Comparison of ENCODE assay signal across 22 mouse cellular contexts in the genomic region with DNA sequence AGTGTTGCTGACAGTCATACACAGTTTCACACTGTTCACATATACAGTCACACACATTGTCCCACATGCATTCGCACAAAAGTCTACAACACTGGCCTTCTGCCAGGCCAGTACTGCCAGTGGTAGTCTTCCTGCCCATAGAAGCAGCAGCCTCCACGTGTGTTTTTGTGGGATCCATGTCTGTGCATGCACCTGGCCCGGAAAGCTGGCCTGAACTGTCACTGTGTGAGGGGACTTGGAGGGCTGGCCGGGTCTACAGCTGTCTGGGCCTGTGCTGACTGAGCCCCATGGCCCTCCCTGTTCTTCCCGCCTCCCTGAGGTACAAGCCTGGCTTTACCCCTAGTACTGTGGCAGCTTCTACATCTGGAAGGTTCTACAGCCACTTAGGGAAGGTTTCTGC. TPM values are rescaled to one million over a fixed set of nuclear protein-coding genes. Genes with fewer than 3 reads are reported as not detected.
DNase-seq lines count a peak whose midpoint lies in the region; ATAC-seq and TF ChIP-seq lines count a peak whose summit lies in the region.
"Had no signal": no experiment of that assay in that cellular context is flagged by ENCODE, and none has a peak within 500 bp of the region (broad histone marks: within the 10 kb centered on the region; RNA-seq: fewer than 3 reads in every experiment).

No protein-coding gene starts in this region.

- no peak for TF ChIP-seq EP300 in stomach, postnatal 0 days (optimal IDR thresholded peaks at IDR 0.05)
- no peak for TF ChIP-seq EP300 in lung, postnatal 0 days (IDR thresholded peaks at IDR 0.05)

- no peak overlapping the region for H3K4me2 ChIP-seq in heart, embryonic 11.5 days
- no peak overlapping the region for H3K4me2 ChIP-seq in embryonic facial prominence, embryonic 14.5 days (ENCODE audit: low read depth, low read length)
- H3K4me2 ChIP-seq in stomach, postnatal 0 days (replicated peaks; ENCODE audit: low read depth) = no peak overlapping the region
- no peak overlapping the region for H3K4me2 ChIP-seq in lung, postnatal 0 days (replicated peaks; ENCODE audit: low read depth, low read length)
- H3K4me2 ChIP-seq: limb, embryonic 15.5 days; neural tube, embryonic 15.5 days had no signal

- 0 out of 2 replicates have a peak overlapping the region, but pooled peaks have one; percentile 34 for H3K9ac ChIP-seq in heart, embryonic 11.5 days (ENCODE audit: low read depth, low read length)
- H3K9ac ChIP-seq in embryonic facial prominence, embryonic 14.5 days (ENCODE audit: low read depth, low read length) = no peak overlapping the region
- no peak overlapping the region for H3K9ac ChIP-seq in stomach, postnatal 0 days (ENCODE audit: low read length)
- H3K9ac ChIP-seq in lung, postnatal 0 days (replicated peaks; ENCODE audit: low read depth) = no peak overlapping the region
- H3K9ac ChIP-seq: limb, embryonic 15.5 days; neural tube, embryonic 15.5 days had no signal

- no peak overlapping the region for H3K4me3 ChIP-seq in heart, embryonic 11.5 days (ENCODE audit: low read depth, low read length)
- peak overlapping the region; percentile 62 for H3K4me3 ChIP-seq in testis, adult 2 months (ENCODE audit: control insufficient read depth, low read depth, low read length)
- no peak overlapping the region for H3K4me3 ChIP-seq in embryonic facial prominence, embryonic 14.5 days (ENCODE audit: low read depth, low read length)
- H3K4me3 ChIP-seq in stomach, postnatal 0 days (ENCODE audit: low read depth, low read length) = no peak overlapping the region
- H3K4me3 ChIP-seq in lung, postnatal 0 days (ENCODE audit: low read depth, low read length) = no peak overlapping the region
- H3K4me3 ChIP-seq: heart, adult 2 months; limb, embryonic 15.5 days; neural tube, embryonic 15.5 days had no signal

- no peaks in the 10 kb centered on the region for H3K4me1 ChIP-seq in heart, embryonic 11.5 days (ENCODE audit: control insufficient read depth, insufficient read depth, low read length)
- H3K4me1 ChIP-seq in testis, adult 2 months (ENCODE audit: control insufficient read depth, insufficient read depth, low read length) = no peaks in the 10 kb centered on the region
- H3K4me1 ChIP-seq in embryonic facial prominence, embryonic 14.5 days (ENCODE audit: control insufficient read depth, insufficient read depth, low read length) = no peaks in the 10 kb centered on the region
- H3K4me1 ChIP-seq in stomach, postnatal 0 days (replicated peaks; ENCODE audit: control insufficient read depth, insufficient read depth) = no peaks in the 10 kb centered on the region
- H3K4me1 ChIP-seq in lung, postnatal 0 days (ENCODE audit: insufficient read depth, low read depth, low read length) = no peaks in the 10 kb centered on the region
- H3K4me1 ChIP-seq: neural tube, embryonic 15.5 days had no signal

- no peaks in the 10 kb centered on the region for H3K9me3 ChIP-seq in heart, embryonic 11.5 days (replicated peaks; ENCODE audit: control insufficient read depth, low read length)
- no peaks in the 10 kb centered on the region for H3K9me3 ChIP-seq in embryonic facial prominence, embryonic 14.5 days (ENCODE audit: control insufficient read depth, low read length)
- H3K9me3 ChIP-seq in stomach, postnatal 0 days (ENCODE audit: control insufficient read depth, low read length) = no peaks in the 10 kb centered on the region
- no peaks in the 10 kb centered on the region for H3K9me3 ChIP-seq in lung, postnatal 0 days (ENCODE audit: low read length)
- H3K9me3 ChIP-seq: limb, embryonic 15.5 days; neural tube, embryonic 15.5 days had no signal

- no peak for TF ChIP-seq POLR2A in testis, adult 2 months (IDR thresholded peaks at IDR 0.05; ENCODE audit: control insufficient read depth, low read depth, low read length)

- H3K36me3 ChIP-seq in heart, embryonic 11.5 days (ENCODE audit: control insufficient read depth, insufficient read depth, low read length) = no peaks in the 10 kb centered on the region
- no peaks in the 10 kb centered on the region for H3K36me3 ChIP-seq in testis, adult 2 months (ENCODE audit: control insufficient read depth, insufficient read depth, low read length)
- H3K36me3 ChIP-seq in embryonic facial prominence, embryonic 14.5 days (ENCODE audit: control insufficient read depth, insufficient read depth, low read length) = no peaks in the 10 kb centered on the region
- no peaks in the 10 kb centered on the region for H3K36me3 ChIP-seq in stomach, postnatal 0 days (ENCODE audit: control insufficient read depth, insufficient read depth, low read length)
- H3K36me3 ChIP-seq in lung, postnatal 0 days (ENCODE audit: insufficient read depth, low read length) = no peaks in the 10 kb centered on the region
- H3K36me3 ChIP-seq: limb, embryonic 15.5 days; neural tube, embryonic 15.5 days had no signal

- WGBS in heart, embryonic 11.5 days (ENCODE audit: insufficient replicate concordance) = 73% methylated on average over 5 of the region's 5 CpGs
- WGBS in embryonic facial prominence, embryonic 14.5 days = 67% methylated on average over 5 of the region's 5 CpGs
- 59% methylated on average over 5 of the region's 5 CpGs for WGBS in stomach, postnatal 0 days
- WGBS in lung, postnatal 0 days = 72% methylated on average over 5 of the region's 5 CpGs

- no peak for TF ChIP-seq CTCF in testis, adult 2 months (IDR thresholded peaks at IDR 0.05; ENCODE audit: control insufficient read depth, insufficient read depth, insufficient replicate concordance, low read depth, low read length)
- no peak for TF ChIP-seq CTCF in stomach, postnatal 0 days (IDR thresholded peaks at IDR 0.05; ENCODE audit: low read depth)
- TF ChIP-seq CTCF in lung, postnatal 0 days (IDR thresholded peaks at IDR 0.05) = no peak

- DNase-seq in heart, adult 8-10 months (ENCODE audit: low spot score) = no peak
- no peak for DNase-seq in testis, postnatal 10 days (ENCODE audit: low spot score)
- no peak for DNase-seq in embryonic facial prominence, embryonic 14.5 days (ENCODE audit: low spot score)
- no peak for DNase-seq in stomach, postnatal 0 days (ENCODE audit: low spot score)
- no peak for DNase-seq in lung, postnatal 0 days (ENCODE audit: low spot score)
- DNase-seq in left cerebral cortex, adult 11 months (ENCODE audit: low spot score) = no peak
- DNase-seq: cerebellum, postnatal 14 days; gastrocnemius, postnatal 10 days; kidney, adult 9 months; kidney, postnatal 36 days; layer of hippocampus, adult 9-11 months; right cerebral cortex, postnatal 25 days had no signal

- ATAC-seq in heart, embryonic 11.5 days (replicated peaks; ENCODE audit: insufficient number of reproducible peaks, low FRiP score, low TSS enrichment) = no peak
- peak; percentile 41; the same call in 1 of the 2 replicates for ATAC-seq in embryonic facial prominence, embryonic 14.5 days (ENCODE audit: low read depth)
- 0 out of 2 replicates have a peak, but pooled peaks have one; percentile 20 for ATAC-seq in stomach, postnatal 0 days (ENCODE audit: low FRiP score, low TSS enrichment)
- ATAC-seq in lung, postnatal 0 days = no peak

- H3K27ac ChIP-seq in heart, embryonic 11.5 days (ENCODE audit: low read depth, low read length) = no peak overlapping the region
- no peak overlapping the region for H3K27ac ChIP-seq in testis, adult 2 months (ENCODE audit: control insufficient read depth, insufficient read depth, low read depth, low read length)
- H3K27ac ChIP-seq in embryonic facial prominence, embryonic 14.5 days (replicated peaks; ENCODE audit: low read depth, low read length) = no peak overlapping the region
- H3K27ac ChIP-seq in stomach, postnatal 0 days (replicated peaks) = peak overlapping the region; percentile 58
- no peak overlapping the region for H3K27ac ChIP-seq in lung, postnatal 0 days (ENCODE audit: low read length)
- H3K27ac ChIP-seq: heart, adult 2 months; limb, embryonic 15.5 days; neural tube, embryonic 15.5 days had no signal

- peaks cover 34% of the 10 kb centered on the region for H3K27me3 ChIP-seq in heart, embryonic 11.5 days (ENCODE audit: control insufficient read depth, insufficient read depth, low read length)
- no peaks in the 10 kb centered on the region for H3K27me3 ChIP-seq in testis, adult 2 months (ENCODE audit: control insufficient read depth, insufficient read depth, low read length)
- no peaks in the 10 kb centered on the region for H3K27me3 ChIP-seq in embryonic facial prominence, embryonic 14.5 days (replicated peaks; ENCODE audit: control insufficient read depth, insufficient read depth, low read length)
- H3K27me3 ChIP-seq in stomach, postnatal 0 days (ENCODE audit: control insufficient read depth, insufficient read depth, low read length) = no peaks in the 10 kb centered on the region
- H3K27me3 ChIP-seq in lung, postnatal 0 days (replicated peaks; ENCODE audit: insufficient read depth, low read length) = no peaks in the 10 kb centered on the region
- H3K27me3 ChIP-seq: limb, embryonic 15.5 days; neural tube, embryonic 15.5 days had no signal

RNA-seq across cellular contexts. Expression of a gene that starts 7.6 kb away (rescaled TPM):
- 0.21 and 0.29 TPM in 2 replicates for polyA plus RNA-seq in heart, embryonic 11.5 days (2014; fragmentation: Nextera tagmentation; extraction: Ambion mirVana)
- total RNA-seq in heart, adult 8-10 months (2022) = not detected
- polyA plus RNA-seq in testis, adult 2 months (2012; rRNA removed) = 108 and 114 TPM in 2 replicates
- polyA plus RNA-seq in embryonic facial prominence, embryonic 14.5 days (2014; fragmentation: Nextera tagmentation; extraction: Ambion mirVana) = 0.48 and 2.4 TPM in 2 replicates
- polyA plus RNA-seq in stomach, postnatal 0 days (2015; fragmentation: Nextera tagmentation; extraction: Ambion mirVana) = 0.11 and 0.17 TPM in 2 replicates
- 5.6 and 7.3 TPM in 2 replicates for polyA plus RNA-seq in lung, postnatal 0 days (2015; fragmentation: Nextera tagmentation; extraction: Ambion mirVana)
- total RNA-seq: gastrocnemius, postnatal 10 days; heart, adult 2 months; monocyte, adult 5-6 weeks had no signal

RNA-seq across cellular contexts. Expression of a gene that starts 21.4 kb away (rescaled TPM):
- polyA plus RNA-seq in heart, embryonic 11.5 days (2014; fragmentation: Nextera tagmentation; extraction: Ambion mirVana) = 1.0 and 1.4 TPM in 2 replicates
- total RNA-seq in heart, adult 8-10 months (2022) = 1 to 10 TPM in 2 of 4 experiments, under 1 TPM in 2; 0.25 to 1.8 (median 0.95) TPM
- polyA plus RNA-seq in testis, adult 2 months (2012; rRNA removed) = 6.9 and 7.0 TPM in 2 replicates
- 1.5 and 2.4 TPM in 2 replicates for polyA plus RNA-seq in embryonic facial prominence, embryonic 14.5 days (2014; fragmentation: Nextera tagmentation; extraction: Ambion mirVana)
- 0.85 and 1.1 TPM in 2 replicates for polyA plus RNA-seq in stomach, postnatal 0 days (2015; fragmentation: Nextera tagmentation; extraction: Ambion mirVana)
- polyA plus RNA-seq in lung, postnatal 0 days (2015; fragmentation: Nextera tagmentation; extraction: Ambion mirVana) = 5.8 and 7.0 TPM in 2 replicates

RNA-seq across cellular contexts. Expression of a gene that starts 27.4 kb away (rescaled TPM):
- not detected in 2 replicates for polyA plus RNA-seq in heart, embryonic 11.5 days (2014; fragmentation: Nextera tagmentation; extraction: Ambion mirVana)
- total RNA-seq in heart, adult 8-10 months (2022) = not detected
- polyA plus RNA-seq in testis, adult 2 months (2012; rRNA removed) = 1.5 and 2.1 TPM in 2 replicates
- 0.22 TPM in 1 of 2 replicates, not detected in the other for polyA plus RNA-seq in embryonic facial prominence, embryonic 14.5 days (2014; fragmentation: Nextera tagmentation; extraction: Ambion mirVana)
- polyA plus RNA-seq in stomach, postnatal 0 days (2015; fragmentation: Nextera tagmentation; extraction: Ambion mirVana) = 0.13 TPM in 1 of 2 replicates, not detected in the other
- polyA plus RNA-seq in lung, postnatal 0 days (2015; fragmentation: Nextera tagmentation; extraction: Ambion mirVana) = not detected in 2 replicates
- total RNA-seq: adrenal gland, postnatal 4 days; gastrocnemius, postnatal 10 days; heart, adult 2 months; left cerebral cortex, postnatal 10 days; monocyte, adult 5-6 weeks had no signal
- polyA plus RNA-seq: heart, adult 2 months; heart, postnatal 0 days; hindbrain, embryonic 11.5 days; neural tube, embryonic 15.5 days had no signal

Comparison
In these comparisons a context has a peak if more than half of its experiments do, and no peak if none do; other contexts are left out.
1. ATAC-seq: peak in embryonic facial prominence, embryonic 14.5 days (single experiment) and stomach, postnatal 0 days (single experiment); none in heart, embryonic 11.5 days (single experiment) and lung, postnatal 0 days (single experiment).
2. RNA of a gene that starts 7.6 kb away (polyA plus RNA-seq): 108 to 114 TPM in testis, adult 2 months; 5.6 to 7.3 TPM in lung, postnatal 0 days, 0.48 to 2.4 TPM in embryonic facial prominence, embryonic 14.5 days, 0.21 to 0.29 TPM in heart, embryonic 11.5 days and 0.11 to 0.17 TPM in stomach, postnatal 0 days; every median in the first group is over 10 times any median in the second.